Mouse (Mus musculus) left cerebral cortex, postnatal 25 days (tissue): ENCODE measurements around the gene Kpna3. TPM values are rescaled to one million over a fixed set of nuclear protein-coding genes. Genes with fewer than 3 reads are reported as not detected.

Experiments used
- DNase-seq, 2 experiments: peaks; one replicate each; pipeline ENCODE4 v3.0.0; 2022; ENCODE audit warnings: low spot score in 2 of 2, mixed read lengths in 1 of 2
- intact Hi-C: fragments of 180-260 bp; cut with DNase I; formaldehyde crosslinking; loops from one replicate; pipeline ENCODE4 v1.15.1; 2025
- total RNA-seq, 2 experiments: library from RNA; stranded (reverse); gene quantifications; 2 replicates each; pipeline ENCODE4 v1.2.3; 2021

The Kpna3 gene
- total RNA-seq, 2 experiments from 2014 or later = 75.3 to 76.8 TPM

- DNase-seq = no peak
- intact Hi-C loops = no loop called here
Measured at GRCm38 (mm10) chr14:61405761-61406160, 33.9 kb downstream of the Kpna3 start.

- DNase-seq = no peak
- intact Hi-C loops = no loop called here
Measured at GRCm38 (mm10) chr14:61404941-61405340, 34.7 kb downstream of the Kpna3 start.

- intact Hi-C loops = no loop called here
- DNase-seq = peak in 1 of 2 experiments; percentile 21
Measured at GRCm38 (mm10) chr14:61394745-61395144, 44.9 kb downstream of the Kpna3 start.

- intact Hi-C loops = no loop called here
- DNase-seq = no peak
Measured at GRCm38 (mm10) chr14:61390586-61390985, 49.1 kb downstream of the Kpna3 start.

GRCm38 (mm10) chr14:61367290-61367689 lies 72.4 kb downstream of the Kpna3 start:
- DNase-seq = peak in 1 of 2 experiments; percentile 77
- intact Hi-C loops = no loop called here

- intact Hi-C loops = loop anchor here (5.0 kb wide), 1 partner anchor 73 kb away; the partner anchor contains the start of gene Kpna3
Measured at GRCm38 (mm10) chr14:61364656-61365055, 75.0 kb downstream of the Kpna3 start.

GRCm38 (mm10) chr14:61363734-61364133 lies 75.9 kb downstream of the Kpna3 start:
- intact Hi-C loops = loop anchor here (5.0 kb wide), 1 partner anchor 74 kb away; the partner anchor contains the start of gene Kpna3
- no peak for DNase-seq

More at GRCm38 (mm10) chr14:61364656-61365055, 75.0 kb downstream of the Kpna3 start:
- no peak for DNase-seq

GRCm38 (mm10) chr14:61362268-61362667 lies 77.4 kb downstream of the Kpna3 start:
- DNase-seq = no peak
- intact Hi-C loops = loop anchor here (5.0 kb wide), 1 partner anchor 75 kb away; the partner anchor contains the start of gene Kpna3

- intact Hi-C loops = loop anchor here (5.0 kb wide), 1 partner anchor 76 kb away; the partner anchor contains the start of gene Kpna3
- DNase-seq = no peak
Measured at GRCm38 (mm10) chr14:61360981-61361511, 78.6 kb downstream of the Kpna3 start.

- intact Hi-C loops = loop anchor here (5.0 kb wide), 1 partner anchor 77 kb away; the partner anchor contains the start of gene Kpna3
- DNase-seq = peak; percentile 90 to 94
Measured at GRCm38 (mm10) chr14:61360131-61360980, 79.3 kb downstream of the Kpna3 start, which contains the start of gene Ebpl. Gene Ebpl, minus strand, starts transcription at chr14:61360439.

- intact Hi-C loops = no loop called here
- no peak for DNase-seq
Measured at GRCm38 (mm10) chr14:61354251-61355235, 85.1 kb downstream of the Kpna3 start.

- intact Hi-C loops = no loop called here
Measured at GRCm38 (mm10) chr14:61350808-61351207, 88.9 kb downstream of the Kpna3 start.

GRCm38 (mm10) chr14:61349876-61350275 lies 89.8 kb downstream of the Kpna3 start:
- intact Hi-C loops = no loop called here
- no peak for DNase-seq

More at GRCm38 (mm10) chr14:61350808-61351207, 88.9 kb downstream of the Kpna3 start:
- DNase-seq = no peak

- intact Hi-C loops = loop anchor here (2.0 kb wide), 1 partner anchor 150 kb away; no protein-coding TSS in a partner anchor
- peak; percentile 17 to 62 for DNase-seq
Measured at GRCm38 (mm10) chr14:61346827-61347698, 92.6 kb downstream of the Kpna3 start.

GRCm38 (mm10) chr14:61344590-61344989 lies 95.1 kb downstream of the Kpna3 start:
- intact Hi-C loops = no loop called here
- no peak for DNase-seq

GRCm38 (mm10) chr14:61339381-61339780 lies 100.3 kb downstream of the Kpna3 start:
- intact Hi-C loops = no loop called here

GRCm38 (mm10) chr14:61330996-61331561 lies 108.6 kb downstream of the Kpna3 start:
- DNase-seq = peak; percentile 79 to 83
- intact Hi-C loops = loop anchor here (5.0 kb wide), 2 partner anchors 166 to 1126 kb away; partner anchors contain the start of gene Gucy1b2

More at GRCm38 (mm10) chr14:61339381-61339780, 100.3 kb downstream of the Kpna3 start:
- DNase-seq = no peak

GRCm38 (mm10) chr14:61330591-61330990 lies 109.1 kb downstream of the Kpna3 start:
- peak; percentile 39 to 57 for DNase-seq
- intact Hi-C loops = loop anchor here (5.0 kb wide), 2 partner anchors 167 to 1127 kb away; partner anchors contain the start of gene Gucy1b2
